Mouse (Mus musculus) forebrain, embryonic 12.5 days (tissue): Measurements from ENCODE around the gene Fto. TPM values are rescaled to one million over a fixed set of nuclear protein-coding genes. Genes with fewer than 3 reads are reported as not detected.

Experiments used
- ATAC-seq: fragments of 200-750 bp; cut with Nextera tagmentation; 2 replicates; pipeline ENCODE4 v1.8.0; 2017; ENCODE audit warnings: moderate TSS enrichment; ENCODE audit not compliant: low FRiP score
- H3K27ac ChIP-seq: fragments of 300-500 bp; sonication (generic); 2 replicates; pipeline ENCODE4 v1.5.1; 2016; ENCODE audit warnings: mild to moderate bottlenecking
- H3K27me3 ChIP-seq: fragments of 300-500 bp; sonication (generic); 2 replicates; pipeline ENCODE4 v1.6.1; 2016; ENCODE audit warnings: mild to moderate bottlenecking
- H3K36me3 ChIP-seq: fragments of 300-500 bp; sonication (generic); replicated peaks from 2 replicates; pipeline ENCODE4 v1.6.1; 2016; ENCODE audit warnings: mild to moderate bottlenecking
- H3K4me1 ChIP-seq: fragments of 300-500 bp; sonication (generic); 2 replicates; pipeline ENCODE4 v1.6.1; 2016
- H3K4me2 ChIP-seq: fragments of 300-500 bp; sonication (generic); 2 replicates; pipeline ENCODE4 v1.6.1; 2016; ENCODE audit warnings: mild to moderate bottlenecking, moderate library complexity
- H3K4me3 ChIP-seq: fragments of 300-500 bp; sonication (generic); replicated peaks from 2 replicates; pipeline ENCODE4 v1.5.1; 2016; ENCODE audit warnings: mild to moderate bottlenecking
- H3K9ac ChIP-seq: fragments of 300-500 bp; sonication (generic); 2 replicates; pipeline ENCODE4 v1.6.1; 2016; ENCODE audit warnings: mild to moderate bottlenecking
- H3K9me3 ChIP-seq: fragments of 300-500 bp; sonication (generic); 2 replicates; pipeline ENCODE4 v1.6.1; 2016
- WGBS: fragments of 180-500 bp; shearing (Covaris S2); methylation state at CpG from one replicate; pipeline ENCODE4 v1.1.7; 2016; 5-methylcytosine and 5-hydroxymethylcytosine counted together
- polyA plus RNA-seq: library from polyadenylated mRNA; unstranded; fragments of >200 nt; fragmentation: Nextera tagmentation; extraction: Ambion mirVana; gene quantifications from 2 replicates; pipeline ENCODE4 v1.2.1, GENCODE M21; 2016

Gene Fto
- 105 and 111 TPM in 2 replicates for polyA plus RNA-seq

GRCm38 (mm10) chr8:91312835-91313832 is at the start of gene Fto, which contains the start of gene Rpgrip1l:
Gene Fto, plus strand, starts transcription at chr8:91313525.
Gene Rpgrip1l, minus strand, starts transcription at chr8:91313262.
- H3K4me3 ChIP-seq, result peak within 1 kb of the TSS; percentile 79
- peak; percentile 100 for ATAC-seq
- H3K4me2 ChIP-seq, result peak within 1 kb of the TSS; percentile 72
- H3K27me3 ChIP-seq, result no peaks in the 10 kb centered on the region
- H3K27ac ChIP-seq, result 0 out of 2 replicates have a peak within 1 kb of the TSS, but pooled peaks have one; percentile 63
- under 1% methylated on average over 59 of the region's 59 CpGs for WGBS
- peak within 1 kb of the TSS; percentile 77 for H3K9ac ChIP-seq
- peaks cover 25% of the 10 kb centered on the region for H3K4me1 ChIP-seq
- no peaks in the 10 kb centered on the region for H3K36me3 ChIP-seq
- H3K9me3 ChIP-seq, result no peaks in the 10 kb centered on the region

- H3K4me3 ChIP-seq, result no peak overlapping the region
- H3K9me3 ChIP-seq, result no peaks in the 10 kb centered on the region
- no peak for ATAC-seq
- no peaks in the 10 kb centered on the region for H3K27me3 ChIP-seq
- H3K27ac ChIP-seq, result no peak overlapping the region
- no peaks in the 10 kb centered on the region for H3K4me1 ChIP-seq
- WGBS, result 82% methylated on average over 3 of the region's 3 CpGs
- peaks cover 8% of the 10 kb centered on the region for H3K36me3 ChIP-seq
- H3K9ac ChIP-seq, result no peak overlapping the region
- no peak overlapping the region for H3K4me2 ChIP-seq
These were observed 49.4 kb upstream of the Fto start for GRCm38 (mm10) chr8:91263939-91264338.

- Histone ChIP-seq H3K9ac (no peak overlapping the region), H3K36me3 (peaks cover 8% of the 10 kb centered on the region), H3K9me3 (no peaks in the 10 kb centered on the region), H3K4me1 (no peaks in the 10 kb centered on the region), H3K4me2 (no peak overlapping the region), H3K27me3 (no peaks in the 10 kb centered on the region), H3K27ac (no peak overlapping the region), H3K4me3 (no peak overlapping the region)
- ATAC-seq, result no peak
These were observed 48.8 kb upstream of the Fto start for GRCm38 (mm10) chr8:91264564-91264963.

- H3K9ac ChIP-seq, result no peak overlapping the region
- no peaks in the 10 kb centered on the region for H3K27me3 ChIP-seq
- no peaks in the 10 kb centered on the region for H3K4me1 ChIP-seq
- ATAC-seq, result no peak
- H3K4me2 ChIP-seq, result no peak overlapping the region
- peaks cover 12% of the 10 kb centered on the region for H3K36me3 ChIP-seq
- no peak overlapping the region for H3K27ac ChIP-seq
- H3K4me3 ChIP-seq, result no peak overlapping the region
- no peaks in the 10 kb centered on the region for H3K9me3 ChIP-seq
- WGBS, result 79% methylated on average over 2 of the region's 2 CpGs
These were observed 43.9 kb upstream of the Fto start for GRCm38 (mm10) chr8:91269374-91269958.

GRCm38 (mm10) chr8:91273493-91273892 is 39.8 kb upstream of the Fto start:
- H3K4me2 ChIP-seq, result no peak overlapping the region
- no peak overlapping the region for H3K4me3 ChIP-seq
- H3K9ac ChIP-seq, result no peak overlapping the region
- H3K27me3 ChIP-seq, result no peaks in the 10 kb centered on the region
- H3K4me1 ChIP-seq, result no peaks in the 10 kb centered on the region; the same call in 1 of the 2 replicates
- 0 out of 2 replicates have a peak, but pooled peaks cover 3% of the 10 kb centered on the region for H3K9me3 ChIP-seq
- WGBS, result 95% methylated on average over 5 of the region's 5 CpGs
- H3K36me3 ChIP-seq, result peaks cover 7% of the 10 kb centered on the region
- no peak overlapping the region for H3K27ac ChIP-seq
- no peak for ATAC-seq

- Histone ChIP-seq H3K4me1 (no peaks in the 10 kb centered on the region; the same call in 1 of the 2 replicates), H3K27ac (no peak overlapping the region), H3K36me3 (peaks cover 7% of the 10 kb centered on the region; the same call in 1 of the 2 replicates), H3K9me3 (0 out of 2 replicates have a peak, but pooled peaks cover 3% of the 10 kb centered on the region), H3K27me3 (no peaks in the 10 kb centered on the region), H3K4me2 (no peak overlapping the region), H3K9ac (no peak overlapping the region), H3K4me3 (no peak overlapping the region)
- ATAC-seq, result no peak
- WGBS, result 92% methylated on average over 2 of the region's 2 CpGs
These were observed 37.0 kb upstream of the Fto start for GRCm38 (mm10) chr8:91276337-91276736.

- no peaks in the 10 kb centered on the region; the same call in 1 of the 2 replicates for H3K4me1 ChIP-seq
- H3K4me2 ChIP-seq, result no peak overlapping the region
- no peak for ATAC-seq
- peaks cover 3% of the 10 kb centered on the region; the same call in 1 of the 2 replicates for H3K36me3 ChIP-seq
- H3K4me3 ChIP-seq, result no peak overlapping the region
- no peak overlapping the region for H3K9ac ChIP-seq
- H3K27ac ChIP-seq, result no peak overlapping the region
- H3K27me3 ChIP-seq, result no peaks in the 10 kb centered on the region
- H3K9me3 ChIP-seq, result 0 out of 2 replicates have a peak, but pooled peaks cover 3% of the 10 kb centered on the region
- WGBS, result 61% methylated on average over 5 of the region's 5 CpGs
These were observed 35.3 kb upstream of the Fto start for GRCm38 (mm10) chr8:91278060-91278459.

GRCm38 (mm10) chr8:91280467-91281212 is 32.7 kb upstream of the Fto start:
- WGBS, result 87% methylated on average over 11 of the region's 11 CpGs
- H3K4me2 ChIP-seq, result no peak overlapping the region
- H3K9ac ChIP-seq, result no peak overlapping the region
- no peaks in the 10 kb centered on the region for H3K27me3 ChIP-seq
- ATAC-seq, result no peak
- H3K4me3 ChIP-seq, result no peak overlapping the region
- H3K36me3 ChIP-seq, result no peaks in the 10 kb centered on the region
- H3K9me3 ChIP-seq, result 0 out of 2 replicates have a peak, but pooled peaks cover 3% of the 10 kb centered on the region
- H3K4me1 ChIP-seq, result no peaks in the 10 kb centered on the region; the same call in 1 of the 2 replicates
- H3K27ac ChIP-seq, result no peak overlapping the region

- no peak overlapping the region for H3K4me3 ChIP-seq
- H3K27me3 ChIP-seq, result no peaks in the 10 kb centered on the region
- no peaks in the 10 kb centered on the region for H3K36me3 ChIP-seq
- no peak overlapping the region for H3K4me2 ChIP-seq
- no peaks in the 10 kb centered on the region; the same call in 1 of the 2 replicates for H3K4me1 ChIP-seq
- no peaks in the 10 kb centered on the region for H3K9me3 ChIP-seq
- no peak overlapping the region for H3K27ac ChIP-seq
- 88% methylated on average over 8 of the region's 8 CpGs for WGBS
- no peak overlapping the region for H3K9ac ChIP-seq
- ATAC-seq, result no peak
These were observed 31.8 kb upstream of the Fto start for GRCm38 (mm10) chr8:91281545-91281944.

GRCm38 (mm10) chr8:91282655-91283054 is 30.7 kb upstream of the Fto start:
- Histone ChIP-seq H3K4me3 (no peak overlapping the region), H3K4me1 (no peaks in the 10 kb centered on the region), H3K27ac (no peak overlapping the region), H3K36me3 (no peaks in the 10 kb centered on the region), H3K9me3 (no peaks in the 10 kb centered on the region), H3K9ac (no peak overlapping the region), H3K27me3 (no peaks in the 10 kb centered on the region), H3K4me2 (no peak overlapping the region)
- WGBS, result 78% methylated on average over 5 of the region's 5 CpGs
- ATAC-seq, result no peak

GRCm38 (mm10) chr8:91283815-91284214 is 29.5 kb upstream of the Fto start:
- H3K4me1 ChIP-seq, result no peaks in the 10 kb centered on the region
- 86% methylated on average over 1 of the region's 1 CpGs for WGBS
- H3K36me3 ChIP-seq, result no peaks in the 10 kb centered on the region
- no peaks in the 10 kb centered on the region for H3K9me3 ChIP-seq
- H3K27ac ChIP-seq, result no peak overlapping the region
- ATAC-seq, result no peak
- no peak overlapping the region for H3K4me2 ChIP-seq
- no peak overlapping the region for H3K4me3 ChIP-seq
- no peak overlapping the region for H3K9ac ChIP-seq
- no peaks in the 10 kb centered on the region for H3K27me3 ChIP-seq

- WGBS, result 84% methylated on average over 8 of the region's 8 CpGs
- H3K4me3 ChIP-seq, result no peak overlapping the region
These were observed 27.1 kb upstream of the Fto start for GRCm38 (mm10) chr8:91286237-91286636.

More at GRCm38 (mm10) chr8:91286237-91286636, 27.1 kb upstream of the Fto start:
- H3K9me3 ChIP-seq, result no peaks in the 10 kb centered on the region
- no peak overlapping the region for H3K27ac ChIP-seq
- H3K4me2 ChIP-seq, result no peak overlapping the region
- H3K27me3 ChIP-seq, result no peaks in the 10 kb centered on the region
- no peak overlapping the region for H3K9ac ChIP-seq
- no peak for ATAC-seq
- H3K4me1 ChIP-seq, result no peaks in the 10 kb centered on the region
- H3K36me3 ChIP-seq, result no peaks in the 10 kb centered on the region
